Mouse (Mus musculus) liver, embryonic 14.5 days (tissue): ENCODE measurements around the gene Ptpn14. TPM values are rescaled to one million over a fixed set of nuclear protein-coding genes. Genes with fewer than 3 reads are reported as not detected.
A peak's percentile ranks its signal among the peaks of the same experiment; 100 is the strongest.

ENCODE experiments used
- ATAC-seq: fragments of 200-750 bp; cut with Nextera tagmentation; 2 replicates; pipeline ENCODE4 v1.8.0; 2017; ENCODE audit warnings: moderate number of reproducible peaks, mild to moderate bottlenecking, moderate library complexity; ENCODE audit not compliant: insufficient read depth
- DNase-seq, 3 experiments: peaks; one replicate each; pipeline ENCODE4 v3.0.0-alpha.2; 2012 to 2013; ENCODE audit warnings: low read depth in 3 of 3, low spot score in 3 of 3
- H3K27ac ChIP-seq: fragments of 300-500 bp; sonication (generic); 2 replicates; pipeline ENCODE4 v1.5.1; 2014; ENCODE audit warnings: moderate library complexity, mild to moderate bottlenecking, control low read depth, inconsistent platforms
- H3K27me3 ChIP-seq: fragments of 300-500 bp; sonication (generic); 2 replicates; pipeline ENCODE4 v1.6.1; 2014; ENCODE audit warnings: mild to moderate bottlenecking, low read length, moderate library complexity; ENCODE audit not compliant: control insufficient read depth, insufficient read depth
- H3K36me3 ChIP-seq: fragments of 300-500 bp; sonication (generic); replicated peaks from 2 replicates; pipeline ENCODE4 v1.6.1; 2014; ENCODE audit warnings: low read depth; ENCODE audit not compliant: control insufficient read depth, insufficient read depth
- H3K4me1 ChIP-seq, 2 experiments: fragments of 200-500 bp in 1 of 2; fragments of 300-500 bp in 1 of 2; sonication (generic) in 1 of 2; replicated peaks; 2 replicates each; pipeline ENCODE4 v1.6.1; 2012 to 2014; ENCODE audit warnings: antibody characterized with exemption in 1 of 2, inconsistent platforms in 1 of 2, low read length in 1 of 2; ENCODE audit not compliant: control insufficient read depth in 2 of 2, insufficient read depth in 2 of 2
- H3K4me2 ChIP-seq: fragments of 300-500 bp; sonication (generic); 2 replicates; pipeline ENCODE4 v1.6.1; 2014; ENCODE audit warnings: low read depth, mild to moderate bottlenecking, control low read depth, moderate library complexity
- H3K4me3 ChIP-seq, 2 experiments: fragments of 200-500 bp in 1 of 2; fragments of 300-500 bp in 1 of 2; sonication (generic) in 1 of 2; 2 replicates each; pipeline ENCODE4 v1.5.1; 2012 to 2014; ENCODE audit warnings: low read depth in 2 of 2, low read length in 2 of 2, mild to moderate bottlenecking in 2 of 2, control low read depth in 1 of 2, inconsistent platforms in 1 of 2, moderate library complexity in 1 of 2; ENCODE audit not compliant: insufficient read depth in 1 of 2
- H3K9ac ChIP-seq: fragments of 300-500 bp; sonication (generic); replicated peaks from 2 replicates; pipeline ENCODE4 v1.6.1; 2014; ENCODE audit warnings: mild to moderate bottlenecking, control low read depth, moderate library complexity
- H3K9me3 ChIP-seq: fragments of 300-500 bp; sonication (generic); 2 replicates; pipeline ENCODE4 v1.6.1; 2016; ENCODE audit warnings: low read length, mixed read lengths; ENCODE audit not compliant: control insufficient read depth
- CTCF ChIP-seq: IDR thresholded peaks from 2 replicates; pipeline ENCODE4 v1.5.1; 2016; ENCODE audit warnings: antibody characterized with exemption, low read depth, control low read depth
- EP300 ChIP-seq: IDR thresholded peaks from 2 replicates; pipeline ENCODE4 v1.6.1; 2016; ENCODE audit warnings: antibody characterized with exemption, low read depth
- WGBS: fragments of 180-500 bp; shearing (Covaris S2); extraction: QIAGEN DNeasy Blood & Tissue Kit; methylation state at CpG from one replicate; pipeline ENCODE4 v1.1.7; 2014; ENCODE audit not compliant: insufficient replicate concordance; 5-methylcytosine and 5-hydroxymethylcytosine counted together
- polyA plus RNA-seq, 2 experiments: library from polyadenylated mRNA; depleted of rRNA in 1 of 2; stranded (reverse) in 1 of 2; unstranded in 1 of 2; fragments of >200 nt; fragmentation: Nextera tagmentation in 1 of 2; extraction: Ambion mirVana in 1 of 2; gene quantifications; 2 replicates each; pipeline versions ENCODE4 v1.2.1 to v1.2.3; 2012 to 2014

Ptpn14 gene
- polyA plus RNA-seq, 2 experiments, result 0.22 to 0.50 TPM

GRCm38 (mm10) chr1:189880745-189881144, 152.7 kb downstream of the Ptpn14 start:
- Histone ChIP-seq H3K27me3 (no peaks in the 10 kb centered on the region), H3K36me3 (no peaks in the 10 kb centered on the region), H3K9ac (no peak overlapping the region), H3K27ac (no peak overlapping the region), H3K4me3 (no peak overlapping the region), H3K4me1 (peaks cover 0 to 2% of the 10 kb centered on the region in 2 experiments; a peak in 1 of 4 replicates), H3K4me2 (no peak overlapping the region), H3K9me3 (no peaks in the 10 kb centered on the region)
- no peak for ATAC-seq
- TF ChIP-seq EP300 (no peak), CTCF (no peak)
- 80% methylated on average over 14 of the region's 14 CpGs for WGBS
- DNase-seq, result no peak

- DNase-seq (no peak), ATAC-seq (no peak)
- Histone ChIP-seq H3K27ac (no peak overlapping the region), H3K36me3 (no peaks in the 10 kb centered on the region), H3K4me3 (no peak overlapping the region), H3K4me1 (peaks cover 0 to 7% of the 10 kb centered on the region in 2 experiments; a peak in 1 of 4 replicates), H3K27me3 (no peaks in the 10 kb centered on the region), H3K9ac (no peak overlapping the region), H3K9me3 (no peaks in the 10 kb centered on the region), H3K4me2 (no peak overlapping the region)
- WGBS, result 67% methylated on average over 7 of the region's 7 CpGs
- TF ChIP-seq EP300 (no peak), CTCF (peak; percentile 87)
These were observed 154.8 kb downstream of the Ptpn14 start for GRCm38 (mm10) chr1:189882886-189883285.

GRCm38 (mm10) chr1:189883531-189884170, 155.6 kb downstream of the Ptpn14 start:
- no peak overlapping the region for H3K4me2 ChIP-seq
- DNase-seq (no peak), ATAC-seq (peak; percentile 9; the same call in 1 of the 2 replicates)
- no peak overlapping the region for H3K9ac ChIP-seq
- no peak overlapping the region for H3K4me3 ChIP-seq
- TF ChIP-seq CTCF (peak; percentile 73), EP300 (no peak)
- H3K4me1 ChIP-seq, result peaks cover 0 to 7% of the 10 kb centered on the region in 2 experiments; a peak in 1 of 4 replicates
- no peaks in the 10 kb centered on the region for H3K36me3 ChIP-seq
- H3K9me3 ChIP-seq, result no peaks in the 10 kb centered on the region
- no peaks in the 10 kb centered on the region for H3K27me3 ChIP-seq
- no peak overlapping the region for H3K27ac ChIP-seq
- 61% methylated on average over 18 of the region's 18 CpGs for WGBS

- Histone ChIP-seq H3K4me2 (no peak overlapping the region), H3K27me3 (no peaks in the 10 kb centered on the region), H3K36me3 (no peaks in the 10 kb centered on the region), H3K27ac (no peak overlapping the region), H3K9ac (no peak overlapping the region), H3K9me3 (no peaks in the 10 kb centered on the region), H3K4me3 (no peak overlapping the region), H3K4me1 (peaks cover 0 to 7% of the 10 kb centered on the region in 2 experiments; a peak in 1 of 4 replicates)
- no peak for TF ChIP-seq EP300
- no peak for TF ChIP-seq CTCF
- ATAC-seq (no peak), DNase-seq (no peak)
- WGBS, result 67% methylated on average over 13 of the region's 13 CpGs
These were observed 156.9 kb downstream of the Ptpn14 start for GRCm38 (mm10) chr1:189884951-189885350.

- H3K27ac ChIP-seq, result no peak overlapping the region
- no peak overlapping the region for H3K9ac ChIP-seq
- H3K9me3 ChIP-seq, result no peaks in the 10 kb centered on the region
- TF ChIP-seq EP300 (peak; percentile 34; the same call in 1 of the 2 replicates), CTCF (no peak)
- 31% methylated on average over 6 of the region's 6 CpGs for WGBS
- no peaks in the 10 kb centered on the region for H3K27me3 ChIP-seq
- H3K36me3 ChIP-seq, result no peaks in the 10 kb centered on the region
- ATAC-seq (peak; percentile 75), DNase-seq (no peak)
- H3K4me3 ChIP-seq, result no peak overlapping the region
- H3K4me1 ChIP-seq, result peaks cover 0 to 7% of the 10 kb centered on the region in 2 experiments; a peak in 1 of 4 replicates
- no peak overlapping the region for H3K4me2 ChIP-seq
These were observed 157.9 kb downstream of the Ptpn14 start for GRCm38 (mm10) chr1:189885975-189886374.
